Mouse (Mus musculus): Measurements from ENCODE around the gene Gm8232.
"Not testable (repeated sequence)": the region's sequence is repeated elsewhere in the genome, so short reads cannot be mapped to it uniquely, and the experiment has no call there.

Gm8232 gene

GRCm38 (mm10) chr14:44433335-44433734 is at the start of gene Gm8232:
Gene Gm8232, plus strand, starts transcription at chr14:44433635.
- not testable (repeated sequence) for DNase-seq (ENCODE audit: extremely low read depth, low read depth, low spot score)

GRCm38 (mm10) chr14:44384233-44384632 is 49.2 kb upstream of the Gm8232 start:
- DNase-seq (ENCODE audit: extremely low read depth, low read depth, low spot score), result not testable (repeated sequence)

GRCm38 (mm10) chr14:44410588-44410987 is 22.8 kb upstream of the Gm8232 start, which contains the start of gene Gm3371:
Gene Gm3371, minus strand, starts transcription at chr14:44410688.
- not testable (repeated sequence) for DNase-seq (ENCODE audit: extremely low read depth, low read depth, low spot score)
